Mouse (Mus musculus) lung, embryonic 14.5 days (tissue): ENCODE measurements around the gene Rpl18. TPM values are rescaled to one million over a fixed set of nuclear protein-coding genes. Genes with fewer than 3 reads are reported as not detected.
A peak's percentile ranks its signal among the peaks of the same experiment; 100 is the strongest.

Experiments
- ATAC-seq: fragments of 200-750 bp; cut with Nextera tagmentation; 2 replicates; pipeline ENCODE4 v1.8.0; 2017; ENCODE audit warnings: mild to moderate bottlenecking, moderate TSS enrichment, moderate library complexity; ENCODE audit not compliant: insufficient read depth
- DNase-seq: peaks from one replicate; pipeline ENCODE4 v3.0.0-alpha.2; 2015
- H3K27ac ChIP-seq: fragments of 300-500 bp; sonication (generic); 2 replicates; pipeline ENCODE4 v1.5.1; 2014; ENCODE audit warnings: low read depth, mild to moderate bottlenecking, moderate library complexity
- H3K27me3 ChIP-seq: fragments of 300-500 bp; sonication (generic); 2 replicates; pipeline ENCODE4 v1.6.1; 2014; ENCODE audit warnings: low read length, control low read depth; ENCODE audit not compliant: insufficient read depth
- H3K36me3 ChIP-seq: fragments of 300-500 bp; sonication (generic); 2 replicates; pipeline ENCODE4 v1.6.1; 2014; ENCODE audit warnings: control low read depth; ENCODE audit not compliant: insufficient read depth
- H3K4me1 ChIP-seq: fragments of 300-500 bp; sonication (generic); 2 replicates; pipeline ENCODE4 v1.6.1; 2014; ENCODE audit warnings: antibody characterized with exemption, control low read depth; ENCODE audit not compliant: insufficient read depth
- H3K4me2 ChIP-seq: fragments of 300-500 bp; sonication (generic); 2 replicates; pipeline ENCODE4 v1.6.1; 2014; ENCODE audit warnings: mild to moderate bottlenecking
- H3K4me3 ChIP-seq: fragments of 300-500 bp; sonication (generic); 2 replicates; pipeline ENCODE4 v1.5.1; 2014; ENCODE audit warnings: low read depth, low read length
- H3K9ac ChIP-seq: fragments of 300-500 bp; sonication (generic); 2 replicates; pipeline ENCODE4 v1.6.1; 2014
- H3K9me3 ChIP-seq: fragments of 300-500 bp; sonication (generic); 2 replicates; pipeline ENCODE4 v1.6.1; 2016; ENCODE audit warnings: low read depth, low read length, control low read depth
- CTCF ChIP-seq: IDR thresholded peaks from 2 replicates; pipeline ENCODE4 v1.5.1; 2016; ENCODE audit warnings: antibody characterized with exemption, low read depth
- WGBS: fragments of 180-500 bp; shearing (Covaris S2); extraction: QIAGEN DNeasy Blood & Tissue Kit; methylation state at CpG from one replicate; pipeline ENCODE4 v1.1.7; 2014; 5-methylcytosine and 5-hydroxymethylcytosine counted together
- polyA plus RNA-seq: library from polyadenylated mRNA; unstranded; fragments of >200 nt; fragmentation: Nextera tagmentation; extraction: Ambion mirVana; gene quantifications from 2 replicates; pipeline ENCODE4 v1.2.1, GENCODE M21; 2014

Rpl18 gene
- polyA plus RNA-seq, 1 experiment from 2014 or later = 1,303 TPM

GRCm38 (mm10) chr7:45766764-45767163, 51.5 kb downstream of the Rpl18 start:
- Histone ChIP-seq H3K27me3 (no peaks in the 10 kb centered on the region), H3K4me1 (no peaks in the 10 kb centered on the region), H3K27ac (peak overlapping the region; percentile 21; the same call in 1 of the 2 replicates), H3K4me2 (peak overlapping the region; percentile 8; the same call in 1 of the 2 replicates), H3K9me3 (no peaks in the 10 kb centered on the region), H3K4me3 (no peak overlapping the region), H3K9ac (no peak overlapping the region), H3K36me3 (no peaks in the 10 kb centered on the region)
- DNase-seq (peak; percentile 26), ATAC-seq (peak; percentile 41; the same call in 1 of the 2 replicates)
- TF ChIP-seq CTCF = no peak
- 31% methylated on average over 8 of the region's 8 CpGs for WGBS

DNA sequence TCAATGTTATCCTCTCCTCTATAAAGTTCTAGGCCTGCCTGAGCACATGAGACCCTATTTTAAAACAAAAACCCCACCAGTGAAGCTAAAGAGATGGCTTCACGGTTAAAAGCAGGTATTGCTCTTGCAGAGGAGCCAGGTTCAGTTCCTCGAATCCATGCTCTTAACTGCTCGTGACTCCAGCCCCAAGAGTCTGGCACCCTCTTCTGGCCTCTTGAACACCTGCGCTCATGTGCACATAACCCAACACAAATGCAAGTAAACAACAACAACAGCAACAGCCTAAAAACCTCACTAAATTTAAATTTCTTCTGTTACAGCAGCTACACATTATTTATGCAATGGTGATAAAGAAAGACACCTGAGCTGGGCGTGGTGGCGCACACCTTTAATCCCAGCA, 52.2 kb downstream of the Rpl18 start:
- no peak for DNase-seq
- H3K27me3 ChIP-seq = no peaks in the 10 kb centered on the region
- no peak for ATAC-seq
- no peak overlapping the region for H3K9ac ChIP-seq
- H3K27ac ChIP-seq = 0 out of 2 replicates have a peak overlapping the region, but pooled peaks have one; percentile 21
- no peaks in the 10 kb centered on the region for H3K9me3 ChIP-seq
- H3K4me1 ChIP-seq = no peaks in the 10 kb centered on the region
- 89% methylated on average over 6 of the region's 6 CpGs for WGBS
- no peak overlapping the region for H3K4me2 ChIP-seq
- H3K4me3 ChIP-seq = no peak overlapping the region
- 0 out of 2 replicates have a peak, but pooled peaks have one; percentile 15 for TF ChIP-seq CTCF
- H3K36me3 ChIP-seq = no peaks in the 10 kb centered on the region

Other genes starting within 250 kb of the Rpl18 start
- gene Bax, start 248.6 kb upstream of the Rpl18 start, polyA plus RNA-seq = 135 and 139 TPM in 2 replicates
- 0.47 and 0.86 TPM in 2 replicates for gene Tulp2, start 233.6 kb upstream of the Rpl18 start, polyA plus RNA-seq
- gene Gm45808, start 228.6 kb upstream of the Rpl18 start, polyA plus RNA-seq = not detected in 2 replicates
- 3.0 and 3.3 TPM in 2 replicates for gene Dhdh, start 226.7 kb upstream of the Rpl18 start, polyA plus RNA-seq
- 194 and 201 TPM in 2 replicates for gene Nucb1, start 205.1 kb upstream of the Rpl18 start, polyA plus RNA-seq
- 15.6 and 17.5 TPM in 2 replicates for gene Ppp1r15a, start 189.2 kb upstream of the Rpl18 start, polyA plus RNA-seq
- gene Plekha4, start 189.1 kb upstream of the Rpl18 start, polyA plus RNA-seq = 1.9 and 2.1 TPM in 2 replicates
- 0.57 and 0.66 TPM in 2 replicates for gene Hsd17b14, start 160.6 kb upstream of the Rpl18 start, polyA plus RNA-seq
- gene Bcat2, start 145.3 kb upstream of the Rpl18 start, polyA plus RNA-seq = 48.9 and 53.4 TPM in 2 replicates
- gene Fgf21, start 100.0 kb upstream of the Rpl18 start, polyA plus RNA-seq = not detected in 2 replicates
- 0.13 and 0.58 TPM in 2 replicates for gene Fut1, start 98.2 kb upstream of the Rpl18 start, polyA plus RNA-seq
- gene Izumo1, start 93.6 kb upstream of the Rpl18 start, polyA plus RNA-seq = 0.28 and 0.35 TPM in 2 replicates
- 29.4 and 35.3 TPM in 2 replicates for gene Rasip1, start 88.0 kb upstream of the Rpl18 start, polyA plus RNA-seq
- gene Mamstr, start 75.5 kb upstream of the Rpl18 start, polyA plus RNA-seq = 8.1 and 9.2 TPM in 2 replicates
- gene Fut2, start 49.1 kb upstream of the Rpl18 start, polyA plus RNA-seq = 0.22 and 0.75 TPM in 2 replicates
- gene Ntn5, start 31.4 kb upstream of the Rpl18 start, polyA plus RNA-seq = 0.28 and 0.30 TPM in 2 replicates
- gene Sec1, start 21.1 kb upstream of the Rpl18 start, polyA plus RNA-seq = 0.08 TPM in 1 of 2 replicates, not detected in the other
- gene Car11, start 15.6 kb upstream of the Rpl18 start, polyA plus RNA-seq = 2.0 and 4.3 TPM in 2 replicates
- 2.1 TPM in 2 replicates for gene Dbp, start 10.4 kb upstream of the Rpl18 start, polyA plus RNA-seq
- 21.9 and 23.8 TPM in 2 replicates for gene Sphk2, start 2.5 kb downstream of the Rpl18 start, polyA plus RNA-seq
- gene Fam83e, start 5.8 kb downstream of the Rpl18 start, polyA plus RNA-seq = 0.92 and 1.1 TPM in 2 replicates
- not detected in 2 replicates for gene Spaca4, start 10.4 kb downstream of the Rpl18 start, polyA plus RNA-seq
- gene Lmtk3, start 68.3 kb downstream of the Rpl18 start, polyA plus RNA-seq = 0.76 and 1.9 TPM in 2 replicates
- 5.0 and 5.9 TPM in 2 replicates for gene Sult2b1, start 69.2 kb downstream of the Rpl18 start, polyA plus RNA-seq
- gene Cyth2, start 99.1 kb downstream of the Rpl18 start, polyA plus RNA-seq = 109 and 110 TPM in 2 replicates
- gene Kcnj14, start 109.3 kb downstream of the Rpl18 start, polyA plus RNA-seq = 0.67 and 1.1 TPM in 2 replicates
- 85.4 and 95.3 TPM in 2 replicates for gene Grwd1, start 115.5 kb downstream of the Rpl18 start, polyA plus RNA-seq
- 107 and 108 TPM in 2 replicates for gene Kdelr1, start 157.3 kb downstream of the Rpl18 start, polyA plus RNA-seq
- gene Grin2d, start 162.9 kb downstream of the Rpl18 start, polyA plus RNA-seq = 0.41 and 0.43 TPM in 2 replicates
- 1.0 and 1.4 TPM in 2 replicates for gene Syngr4, start 181.3 kb downstream of the Rpl18 start, polyA plus RNA-seq
- 2.7 and 3.5 TPM in 2 replicates for gene Tmem143, start 181.5 kb downstream of the Rpl18 start, polyA plus RNA-seq
- 164 and 174 TPM in 2 replicates for gene Emp3, start 205.9 kb downstream of the Rpl18 start, polyA plus RNA-seq
- gene Ccdc114, start 208.6 kb downstream of the Rpl18 start, polyA plus RNA-seq = 2.9 and 4.4 TPM in 2 replicates